23 mouse cellular contexts compared by ENCODE assay signal in genomic region chr10:99257531-99257930, GRCm38 (mm10). TPM values are rescaled to one million over a fixed set of nuclear protein-coding genes. Genes with fewer than 3 reads are reported as not detected.
DNase-seq lines count a peak whose midpoint lies in the region; ATAC-seq lines count a peak whose summit lies in the region.
"Had no signal": no experiment of that assay in that cellular context is flagged by ENCODE, and none has a peak within 500 bp of the region (broad histone marks: within the 10 kb centered on the region; RNA-seq: fewer than 3 reads in every experiment).

No protein-coding gene starts in this region.

- peaks cover 5% of the 10 kb centered on the region; the same call in 1 of the 2 replicates for H3K4me1 ChIP-seq in intestine, embryonic 16.5 days (ENCODE audit: control insufficient read depth, insufficient read depth, low read length)
- no peaks in the 10 kb centered on the region for H3K4me1 ChIP-seq in intestine, embryonic 15.5 days (replicated peaks)
- peaks cover 42% of the 10 kb centered on the region for H3K4me1 ChIP-seq in kidney, embryonic 15.5 days
- H3K4me1 ChIP-seq: heart, embryonic 10.5 days had no signal

- H3K4me3 ChIP-seq in intestine, embryonic 16.5 days (ENCODE audit: low read length) = no peak overlapping the region
- no peak overlapping the region for H3K4me3 ChIP-seq in intestine, embryonic 15.5 days (replicated peaks)
- H3K4me3 ChIP-seq in kidney, embryonic 15.5 days (replicated peaks) = no peak overlapping the region
- H3K4me3 ChIP-seq: embryonic facial prominence, embryonic 12.5 days; forebrain, embryonic 12.5 days; heart, embryonic 10.5 days had no signal

- peak overlapping the region; percentile 34; the same call in 1 of the 2 replicates for H3K27ac ChIP-seq in intestine, embryonic 16.5 days (ENCODE audit: low read length)
- no peak overlapping the region for H3K27ac ChIP-seq in intestine, embryonic 15.5 days
- peak overlapping the region; percentile 71 for H3K27ac ChIP-seq in kidney, embryonic 15.5 days
- H3K27ac ChIP-seq: embryonic facial prominence, embryonic 12.5 days; forebrain, embryonic 12.5 days; heart, embryonic 10.5 days had no signal

- H3K4me2 ChIP-seq in intestine, embryonic 16.5 days (ENCODE audit: low read depth, low read length) = no peak overlapping the region
- H3K4me2 ChIP-seq in intestine, embryonic 15.5 days (replicated peaks) = no peak overlapping the region
- H3K4me2 ChIP-seq in kidney, embryonic 15.5 days = no peak overlapping the region
- H3K4me2 ChIP-seq: embryonic facial prominence, embryonic 12.5 days; forebrain, embryonic 12.5 days had no signal

- H3K27me3 ChIP-seq in intestine, embryonic 16.5 days (replicated peaks; ENCODE audit: control insufficient read depth, insufficient read depth, low read length) = no peaks in the 10 kb centered on the region
- no peaks in the 10 kb centered on the region for H3K27me3 ChIP-seq in intestine, embryonic 15.5 days (replicated peaks)
- no peaks in the 10 kb centered on the region for H3K27me3 ChIP-seq in kidney, embryonic 15.5 days
- H3K27me3 ChIP-seq: embryonic facial prominence, embryonic 12.5 days had no signal

- DNase-seq in kidney, adult 11 months = no peak
- DNase-seq in adipocyte (ENCODE audit: low spot score) = peak; percentile 43
- DNase-seq in naive thymus-derived CD4-positive, alpha-beta T cell, adult 2 months (ENCODE audit: low read depth) = peak; percentile 19
- DNase-seq in spleen, adult 18-20 months = no peak
- DNase-seq: adrenal gland, postnatal 10 days; B cell, adult 2 months; cerebellum, adult 11 months; cerebellum, adult 8-10 months; cerebellum, postnatal 14 days; embryo, embryonic 11 days; gastrocnemius, postnatal 10 days; heart, adult 18-20 months; heart, postnatal 10 days; heart, postnatal 4 days had no signal

- no peak overlapping the region for H3K9ac ChIP-seq in intestine, embryonic 16.5 days (ENCODE audit: low read depth, low read length)
- no peak overlapping the region for H3K9ac ChIP-seq in intestine, embryonic 15.5 days
- no peak overlapping the region for H3K9ac ChIP-seq in kidney, embryonic 15.5 days
- H3K9ac ChIP-seq: embryonic facial prominence, embryonic 12.5 days; forebrain, embryonic 12.5 days had no signal

- no peaks in the 10 kb centered on the region for H3K36me3 ChIP-seq in intestine, embryonic 16.5 days (ENCODE audit: control insufficient read depth, insufficient read depth, low read length)
- no peaks in the 10 kb centered on the region for H3K36me3 ChIP-seq in intestine, embryonic 15.5 days
- H3K36me3 ChIP-seq in kidney, embryonic 15.5 days = no peaks in the 10 kb centered on the region
- H3K36me3 ChIP-seq: embryonic facial prominence, embryonic 12.5 days; forebrain, embryonic 12.5 days; G1E; heart, embryonic 10.5 days had no signal

- no peaks in the 10 kb centered on the region for H3K9me3 ChIP-seq in intestine, embryonic 16.5 days (ENCODE audit: control insufficient read depth, low read length)
- H3K9me3 ChIP-seq in intestine, embryonic 15.5 days = no peaks in the 10 kb centered on the region
- no peaks in the 10 kb centered on the region for H3K9me3 ChIP-seq in kidney, embryonic 15.5 days (replicated peaks)
- H3K9me3 ChIP-seq: embryonic facial prominence, embryonic 12.5 days; forebrain, embryonic 12.5 days; heart, embryonic 10.5 days had no signal

- ATAC-seq in intestine, embryonic 16.5 days = no peak
- ATAC-seq in intestine, embryonic 15.5 days = no peak
- no peak for ATAC-seq in kidney, embryonic 15.5 days (replicated peaks; ENCODE audit: low FRiP score)
- ATAC-seq: CD4-positive, CD25-positive, alpha-beta regulatory T cell, adult 4 months; forebrain, embryonic 16.5 days had no signal

- WGBS in intestine, embryonic 16.5 days = 61% methylated on average over 5 of the region's 5 CpGs
- WGBS in intestine, embryonic 15.5 days = 61% methylated on average over 5 of the region's 5 CpGs
- 68% methylated on average over 5 of the region's 5 CpGs for WGBS in kidney, embryonic 15.5 days

RNA-seq across cellular contexts. Expression of gene Dusp6, which starts 5.5 kb away (rescaled TPM):
- polyA plus RNA-seq in intestine, embryonic 16.5 days (2015; fragmentation: Nextera tagmentation; extraction: Ambion mirVana) = 37.2 and 37.5 TPM in 2 replicates
- 33.5 and 38.1 TPM in 2 replicates for polyA plus RNA-seq in intestine, embryonic 15.5 days (2015; fragmentation: Nextera tagmentation; extraction: Ambion mirVana)
- polyA plus RNA-seq in kidney, embryonic 15.5 days (2015; fragmentation: Nextera tagmentation; extraction: Ambion mirVana) = 85.7 and 88.7 TPM in 2 replicates
- polyA plus RNA-seq: G1E had no signal

Comparison
In these comparisons a context has a peak if more than half of its experiments do, and no peak if none do; other contexts are left out.
1. DNase-seq: peak in adipocyte (single experiment) and naive thymus-derived CD4-positive, alpha-beta T cell, adult 2 months (single experiment); none in kidney, adult 11 months (single experiment) and spleen, adult 18-20 months (0 of 2).